Mouse (Mus musculus) adrenal gland, adult 18-20 months (tissue): ENCODE measurements around the gene Olfr1185-ps1. TPM values are rescaled to one million over a fixed set of nuclear protein-coding genes. Genes with fewer than 3 reads are reported as not detected.
"Not testable (repeated sequence)": the region's sequence is repeated elsewhere in the genome, so short reads cannot be mapped to it uniquely, and the experiment has no call there.

Experiments
- DNase-seq, 2 experiments: peaks; one replicate each; pipeline ENCODE4 v3.0.0; 2021 to 2022; ENCODE audit warnings: low spot score in 2 of 2
- long read RNA-seq, 2 experiments: library from polyadenylated mRNA; stranded (forward); transcript quantifications; one replicate each; pipeline ENCODE4 v2.0.0; 2021
- total RNA-seq, 2 experiments: library from RNA; stranded (reverse); gene quantifications; 1 replicate in 1 of 2; 2 replicates in 1 of 2; pipeline ENCODE4 v1.2.3; 2021

Gene Olfr1185-ps1
- not detected for total RNA-seq
- long read RNA-seq, experiment 1 = 0 reads
- long read RNA-seq, experiment 2 = 0 reads

DNA sequence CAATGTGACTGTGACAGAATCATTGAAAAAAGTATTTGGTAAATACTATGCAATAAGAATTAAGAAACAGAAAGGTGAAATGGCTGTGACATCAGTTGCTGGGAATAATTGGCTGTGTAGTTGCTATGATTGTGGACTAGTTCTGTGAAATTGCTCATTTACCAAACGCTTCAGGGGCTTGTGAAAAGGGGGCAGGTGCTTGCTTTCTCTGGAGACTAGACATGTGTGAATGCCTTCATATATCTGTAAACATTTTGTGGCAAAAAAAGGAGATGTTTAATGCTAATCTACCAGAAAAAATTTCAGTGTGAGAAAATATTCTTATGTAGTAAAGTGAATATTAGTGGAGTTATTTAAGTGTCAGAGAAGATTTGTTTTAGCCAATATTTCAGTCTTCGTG is at the start of gene Olfr1185-ps1:
Olfr1185-ps1 (plus strand) TSS at position 301 of the 400 bp plus-strand sequence.
- no peak for DNase-seq

DNA sequence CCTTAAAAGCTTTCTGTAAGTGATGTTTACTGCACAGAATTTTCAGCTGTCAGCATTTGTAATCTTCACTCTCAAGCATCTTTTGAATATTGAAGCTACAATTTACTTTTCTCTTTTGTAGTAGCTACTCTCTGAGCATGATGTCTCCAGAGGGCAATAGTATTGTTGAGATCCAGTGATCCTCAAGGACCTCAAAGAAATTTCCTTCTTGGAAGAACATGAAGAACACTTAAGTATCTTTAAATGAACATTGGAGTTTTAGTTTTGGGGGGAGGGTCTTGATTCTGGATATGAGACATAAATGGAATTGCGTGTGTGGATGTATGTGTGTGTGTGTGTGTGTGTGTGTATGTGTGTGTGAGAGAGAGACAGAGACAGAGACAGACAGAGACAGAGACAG is 44.1 kb upstream of the Olfr1185-ps1 start, which contains the start of gene Gm13757:
Gm13757 (minus strand) TSS at position 101 of the 400 bp plus-strand sequence.
- no peak for DNase-seq

DNA sequence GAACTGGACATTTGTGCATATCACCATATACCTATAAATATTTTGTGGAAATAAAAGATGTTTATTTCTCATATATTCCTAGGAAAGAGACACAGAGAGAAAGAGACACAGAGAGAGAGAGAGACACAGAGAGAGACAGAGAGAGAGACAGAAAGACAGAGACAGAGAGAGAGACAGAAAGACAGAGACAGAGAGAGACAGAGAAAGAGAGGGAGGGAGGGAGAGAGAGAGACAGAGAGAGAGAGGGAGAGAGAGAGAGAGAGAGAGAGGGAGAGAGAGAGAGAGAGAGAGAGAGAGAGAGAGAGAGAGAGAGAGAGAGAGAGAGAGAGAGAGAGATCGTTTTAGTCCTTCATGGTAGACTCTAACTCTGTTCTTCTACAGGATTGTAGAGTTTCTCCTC is 38.6 kb upstream of the Olfr1185-ps1 start, which contains the start of gene Olfr1183:
Olfr1183 (plus strand) TSS at position 301 of the 400 bp plus-strand sequence.
- not testable (repeated sequence) for DNase-seq

DNA sequence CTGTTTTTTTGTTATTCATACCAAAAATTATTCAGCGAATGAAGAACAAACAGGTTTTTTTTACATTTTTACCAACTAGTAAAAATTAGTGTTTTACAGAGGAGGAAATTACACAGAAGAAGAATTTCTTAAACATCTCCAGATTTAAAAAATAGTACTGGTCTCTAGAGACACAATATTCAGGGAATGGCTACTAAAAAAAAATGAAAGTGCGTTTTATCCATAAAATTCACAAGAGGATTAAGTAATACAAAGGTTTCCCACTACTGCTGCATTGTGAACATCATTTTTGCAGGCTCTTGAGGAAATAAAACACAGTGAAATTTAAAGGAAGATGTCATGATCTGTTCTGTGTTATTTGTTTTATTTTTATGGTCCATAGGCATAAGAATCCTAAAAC is 9.8 kb upstream of the Olfr1185-ps1 start, which contains the start of gene Olfr1184:
Olfr1184 (plus strand) TSS at position 301 of the 400 bp plus-strand sequence.
- no peak for DNase-seq

DNA sequence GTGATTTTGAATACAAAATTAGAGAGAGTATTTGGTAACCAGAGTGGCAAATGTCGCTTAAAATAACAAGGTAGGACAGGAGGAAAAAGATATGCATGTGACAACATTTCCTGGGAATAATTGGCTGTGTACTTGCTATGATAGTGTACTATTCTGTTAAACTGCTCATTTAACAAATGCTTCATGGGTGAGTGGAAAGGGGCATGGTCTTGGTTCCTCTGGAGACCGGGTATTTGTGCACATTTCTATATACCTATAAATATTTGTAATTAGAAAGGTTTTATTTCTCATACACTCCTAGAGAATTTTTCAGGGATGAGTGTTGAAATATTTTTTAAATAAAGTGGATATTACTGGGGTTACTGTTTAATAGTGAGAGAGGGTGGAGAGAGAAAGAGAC is 25.1 kb downstream of the Olfr1185-ps1 start, which contains the start of gene Olfr1186:
Olfr1186 (plus strand) TSS at position 301 of the 400 bp plus-strand sequence.
- no peak for DNase-seq

DNA sequence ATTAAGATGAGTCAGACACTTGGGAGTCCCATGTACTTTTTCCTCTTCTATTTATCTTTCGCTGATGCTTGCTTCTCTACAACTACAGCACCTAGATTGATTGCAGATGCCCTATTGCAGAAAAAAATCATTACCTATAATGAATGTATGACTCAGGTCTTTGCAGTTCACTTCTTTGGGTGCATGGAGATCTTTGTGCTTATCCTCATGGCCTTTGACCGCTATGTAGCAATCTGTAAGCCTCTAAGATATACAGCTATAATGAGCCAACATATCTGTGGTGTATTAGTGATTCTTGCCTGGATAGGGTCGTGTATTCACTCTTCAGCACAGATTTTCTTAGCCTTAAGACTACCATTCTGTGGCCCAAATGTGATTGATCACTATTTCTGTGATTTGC is 32.6 kb downstream of the Olfr1185-ps1 start:
- no peak for DNase-seq

Other genes starting within 250 kb of the Olfr1185-ps1 start
- not detected for gene Olfr1173, start 213.4 kb upstream of the Olfr1185-ps1 start, total RNA-seq
- not detected for gene Olfr1174-ps, start 178.2 kb upstream of the Olfr1185-ps1 start, total RNA-seq
- gene Olfr1175-ps, start 166.1 kb upstream of the Olfr1185-ps1 start, total RNA-seq = not detected
- gene Olfr1176, start 156.6 kb upstream of the Olfr1185-ps1 start, total RNA-seq = not detected
- not detected for gene Olfr1177-ps, start 146.8 kb upstream of the Olfr1185-ps1 start, total RNA-seq
- not detected for gene Olfr1178, start 106.3 kb upstream of the Olfr1185-ps1 start, total RNA-seq
- gene Olfr1179, start 86.9 kb upstream of the Olfr1185-ps1 start, total RNA-seq = not detected
- not detected for gene Olfr1180, start 74.2 kb upstream of the Olfr1185-ps1 start, total RNA-seq
- not detected for gene Olfr1181, start 67.1 kb upstream of the Olfr1185-ps1 start, total RNA-seq
- gene Gm13757, start 44.2 kb upstream of the Olfr1185-ps1 start, total RNA-seq = not detected
- gene Olfr1183, start 38.5 kb upstream of the Olfr1185-ps1 start, total RNA-seq = not detected
- gene Olfr1184, start 9.7 kb upstream of the Olfr1185-ps1 start, total RNA-seq = not detected
- gene Olfr1186, start 25.2 kb downstream of the Olfr1185-ps1 start, total RNA-seq = not detected
- not detected for gene Olfr1188, start 63.6 kb downstream of the Olfr1185-ps1 start, total RNA-seq
- gene Olfr1189, start 93.1 kb downstream of the Olfr1185-ps1 start, total RNA-seq = not detected
- not detected for gene Olfr1191-ps1, start 147.2 kb downstream of the Olfr1185-ps1 start, total RNA-seq
- gene Olfr1192-ps1, start 155.2 kb downstream of the Olfr1185-ps1 start, total RNA-seq = not detected
- not detected for gene Olfr1193, start 182.3 kb downstream of the Olfr1185-ps1 start, total RNA-seq
- not detected for gene Olfr1195, start 195.9 kb downstream of the Olfr1185-ps1 start, total RNA-seq
- not detected for gene Olfr1196, start 211.3 kb downstream of the Olfr1185-ps1 start, total RNA-seq
- gene Olfr1197, start 239.0 kb downstream of the Olfr1185-ps1 start, total RNA-seq = not detected